ENCODE assay signal across 8 mouse cellular contexts in genomic region chr10:86819649-86820165, GRCm38 (mm10). TPM values are rescaled to one million over a fixed set of nuclear protein-coding genes. Genes with fewer than 3 reads are reported as not detected.
DNase-seq lines count a peak whose midpoint lies in the region; ATAC-seq lines count a peak whose summit lies in the region.

No protein-coding gene starts in this region.

- no peaks in the 10 kb centered on the region for H3K9me3 ChIP-seq in embryonic facial prominence, embryonic 13.5 days

- DNase-seq in gastrocnemius, postnatal 25 days, result peak; percentile 46
- no peak for DNase-seq in gastrocnemius, postnatal 36 days
- DNase-seq in heart, postnatal 4 days, result peak; percentile 77
- DNase-seq in lung, postnatal 4 days, result peak; percentile 57 to 68
- no peak for DNase-seq in spleen, adult 18-20 months
- DNase-seq in urinary bladder, postnatal 10 days (ENCODE audit: low spot score), result no peak
- DNase-seq in T-cell, adult 2 months (ENCODE audit: low spot score), result no peak

- H3K36me3 ChIP-seq in embryonic facial prominence, embryonic 13.5 days, result 0 out of 2 replicates have a peak, but pooled peaks cover 5% of the 10 kb centered on the region

- no peak overlapping the region for H3K4me2 ChIP-seq in embryonic facial prominence, embryonic 13.5 days

- intact Hi-C loops in gastrocnemius, postnatal 36 days (cut with DNase I), result no loop called here

- no peak for ATAC-seq in embryonic facial prominence, embryonic 13.5 days (ENCODE audit: insufficient number of reproducible peaks, insufficient read depth, low FRiP score, low TSS enrichment, low read depth)

- 19% methylated on average over 8 of the region's 8 CpGs for WGBS in embryonic facial prominence, embryonic 13.5 days

- no peaks in the 10 kb centered on the region for H3K27me3 ChIP-seq in embryonic facial prominence, embryonic 13.5 days

- H3K4me1 ChIP-seq in embryonic facial prominence, embryonic 13.5 days, result peaks cover 26% of the 10 kb centered on the region

- no peak overlapping the region for H3K9ac ChIP-seq in embryonic facial prominence, embryonic 13.5 days

- H3K4me3 ChIP-seq in embryonic facial prominence, embryonic 13.5 days, result no peak overlapping the region

- H3K27ac ChIP-seq in embryonic facial prominence, embryonic 13.5 days, result 0 out of 2 replicates have a peak overlapping the region, but pooled peaks have one; percentile 64

RNA-seq across cellular contexts. Expression of gene Nt5dc3, which starts 40.9 kb away (rescaled TPM):
- total RNA-seq in gastrocnemius, postnatal 25 days (2021), result 10 to 100 TPM; 30.0 to 38.2 TPM
- 10 to 100 TPM; 44.4 to 53.9 TPM for total RNA-seq in gastrocnemius, postnatal 36 days (2021)
- 1.3 and 1.5 TPM in 2 replicates for polyA plus RNA-seq in embryonic facial prominence, embryonic 13.5 days (2015; fragmentation: Nextera tagmentation; extraction: Ambion mirVana)
- 10 to 100 TPM; 35.0 to 35.1 TPM for total RNA-seq in heart, postnatal 4 days (2021)

RNA-seq across cellular contexts. Expression of gene Gm49358, which starts 55.9 kb away (rescaled TPM):
- total RNA-seq in gastrocnemius, postnatal 25 days (2021), result 10 to 100 TPM; 12.4 to 14.0 TPM
- total RNA-seq in gastrocnemius, postnatal 36 days (2021), result 10 to 100 TPM; 20.2 to 20.3 TPM
- polyA plus RNA-seq in embryonic facial prominence, embryonic 13.5 days (2015; fragmentation: Nextera tagmentation; extraction: Ambion mirVana), result not detected in 2 replicates
- 10 to 100 TPM; 12.8 to 14.2 TPM for total RNA-seq in heart, postnatal 4 days (2021)

Comparison
In these comparisons a context has a peak if more than half of its experiments do, and no peak if none do; other contexts are left out.
1. DNase-seq: peak in gastrocnemius, postnatal 25 days (single experiment), heart, postnatal 4 days (single experiment) and lung, postnatal 4 days (2 of 2); none in gastrocnemius, postnatal 36 days (0 of 2), spleen, adult 18-20 months (0 of 2), urinary bladder, postnatal 10 days (single experiment) and T-cell, adult 2 months (single experiment).